Mouse (Mus musculus) liver (tissue): ENCODE measurements around the gene Dusp1.
A peak's percentile ranks its signal among the peaks of the same experiment; 100 is the strongest.

Experiments used
- DNase-seq: peaks from one replicate; pipeline ENCODE4 v3.0.0-alpha.2; 2020; ENCODE audit warnings: mixed read lengths

Gene Dusp1

GRCm38 (mm10) chr17:26583606-26584005, 21.7 kb upstream of the Dusp1 start:
- no peak for DNase-seq

DNA sequence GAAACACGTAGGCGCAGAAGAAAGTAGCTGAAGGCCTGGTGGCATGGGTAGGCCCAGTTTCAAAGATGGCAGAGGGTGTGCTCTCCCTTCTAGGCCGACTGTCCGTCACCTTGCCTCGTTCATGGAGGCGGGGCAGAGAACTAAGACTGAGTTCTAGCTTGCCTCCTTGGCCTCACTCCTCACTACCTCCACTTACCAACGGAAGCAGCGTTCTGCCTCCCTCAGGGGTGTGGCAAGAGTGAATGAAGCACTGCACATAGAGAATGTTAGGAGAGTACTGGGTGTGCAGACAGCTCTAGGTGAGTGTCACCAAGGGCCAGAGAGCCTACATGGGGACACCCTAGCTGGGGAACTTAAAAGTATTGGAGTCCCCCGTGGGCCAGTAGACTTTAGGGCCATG, 21.1 kb upstream of the Dusp1 start:
- no peak for DNase-seq

- DNase-seq = no peak
Observed at GRCm38 (mm10) chr17:26582297-26582696, 20.4 kb upstream of the Dusp1 start.

DNA sequence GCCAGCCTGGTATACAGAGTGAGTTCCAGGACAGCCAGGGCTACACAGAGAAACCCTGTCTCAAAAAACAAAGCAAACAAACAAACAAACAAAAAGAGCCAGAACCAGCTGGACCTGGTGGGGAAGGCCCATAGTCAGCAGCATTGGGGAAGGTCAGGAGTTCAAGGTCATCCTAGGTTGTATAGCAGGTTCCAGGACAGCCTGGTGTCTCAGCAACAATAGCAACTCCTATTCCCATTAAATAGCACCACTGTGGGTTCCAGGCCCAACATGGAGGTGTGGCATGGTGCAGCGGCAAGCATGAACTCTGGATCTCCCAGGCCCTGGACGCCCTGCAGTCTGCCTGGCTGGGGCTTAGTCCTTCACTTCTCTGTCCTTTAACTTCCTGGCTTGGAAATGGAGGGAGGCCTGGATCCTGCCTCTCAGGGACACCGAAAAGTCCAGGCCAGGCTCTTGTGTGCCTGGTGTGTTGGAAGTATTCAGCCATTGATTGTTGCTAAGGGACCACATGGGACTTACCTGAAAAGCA, 19.0 kb upstream of the Dusp1 start:
- no peak for DNase-seq

DNA sequence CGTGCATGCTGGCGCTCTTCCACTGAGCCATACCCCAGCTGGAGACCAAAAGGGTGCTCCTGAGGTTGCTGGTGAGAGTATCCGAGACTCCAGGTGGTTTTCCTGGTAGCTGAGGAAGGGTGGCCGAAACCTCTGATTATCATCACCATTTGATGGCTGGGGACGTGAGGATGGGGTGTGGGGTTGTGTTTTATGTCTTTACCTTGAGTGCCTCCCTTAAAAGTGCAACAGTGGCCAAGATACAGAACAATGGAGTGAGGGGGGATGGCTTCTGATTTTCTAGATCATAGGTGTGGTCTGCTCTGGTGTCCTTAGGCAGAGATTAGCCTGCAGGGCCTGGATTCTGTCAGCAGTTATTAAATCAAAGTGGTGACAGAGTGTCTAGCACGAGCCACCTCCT, 17.5 kb upstream of the Dusp1 start:
- no peak for DNase-seq

DNA sequence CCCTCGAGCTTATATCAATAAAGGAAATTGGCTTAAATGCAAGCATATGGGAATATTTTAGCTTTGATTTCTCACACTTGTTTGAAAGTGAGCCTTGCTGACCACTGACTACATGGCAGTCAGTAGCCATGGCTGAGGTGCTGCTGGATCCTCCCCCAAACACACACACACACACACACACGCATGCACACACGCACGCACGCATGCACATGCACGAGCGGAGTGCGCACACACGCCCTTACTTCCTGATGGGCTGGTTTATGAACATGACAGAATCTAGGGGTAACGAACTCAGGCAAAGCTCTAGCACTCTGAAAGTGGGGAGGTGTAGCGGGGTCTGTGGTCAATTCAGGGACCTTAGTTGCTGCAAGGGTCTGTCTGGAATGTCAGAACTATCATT, 16.8 kb upstream of the Dusp1 start:
- no peak for DNase-seq

DNA sequence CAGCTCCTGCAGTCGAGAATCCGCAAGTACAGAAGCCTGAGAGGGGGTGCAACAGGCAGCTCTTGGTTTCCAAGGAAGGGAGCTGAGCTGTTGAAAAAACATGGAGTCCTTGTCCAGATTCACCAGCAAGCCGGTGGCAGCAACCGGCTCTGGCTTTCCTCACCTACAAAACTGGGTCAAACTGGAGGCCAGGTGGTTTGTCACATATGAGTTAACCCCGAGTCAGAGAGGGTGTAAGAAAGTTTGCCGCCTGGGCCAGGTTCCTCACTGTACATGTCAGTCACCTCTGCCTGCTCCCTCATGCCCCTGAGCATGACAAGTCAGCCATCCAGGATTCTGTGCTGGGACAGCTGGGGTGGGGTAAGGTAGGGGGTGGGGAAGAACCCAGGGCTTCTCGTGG, 16.2 kb upstream of the Dusp1 start:
- DNase-seq = no peak

DNA sequence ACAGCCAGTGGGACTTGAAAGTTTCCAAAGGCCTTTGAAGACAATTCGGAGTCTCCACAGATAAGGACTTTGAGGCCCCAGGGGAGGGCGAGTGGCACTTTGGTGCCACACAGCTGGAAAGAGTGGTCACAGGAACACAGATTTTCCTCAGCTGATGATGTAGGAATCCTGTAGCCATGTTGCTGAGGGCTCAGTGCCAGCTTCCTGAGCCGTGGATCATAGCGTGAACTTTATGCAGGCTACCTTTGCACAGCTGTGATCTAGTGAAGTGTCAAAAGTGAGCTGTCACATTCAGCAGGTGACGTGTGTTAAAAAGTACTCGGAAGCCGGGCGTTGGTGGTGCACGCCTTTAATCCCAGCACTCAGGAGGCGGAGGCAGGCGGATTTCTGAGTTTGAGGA, 15.4 kb upstream of the Dusp1 start:
- DNase-seq = no peak

- DNase-seq = no peak
Observed at GRCm38 (mm10) chr17:26576833-26577232, 14.9 kb upstream of the Dusp1 start.

- DNase-seq = no peak
Observed at GRCm38 (mm10) chr17:26575786-26576690, 14.1 kb upstream of the Dusp1 start.

DNA sequence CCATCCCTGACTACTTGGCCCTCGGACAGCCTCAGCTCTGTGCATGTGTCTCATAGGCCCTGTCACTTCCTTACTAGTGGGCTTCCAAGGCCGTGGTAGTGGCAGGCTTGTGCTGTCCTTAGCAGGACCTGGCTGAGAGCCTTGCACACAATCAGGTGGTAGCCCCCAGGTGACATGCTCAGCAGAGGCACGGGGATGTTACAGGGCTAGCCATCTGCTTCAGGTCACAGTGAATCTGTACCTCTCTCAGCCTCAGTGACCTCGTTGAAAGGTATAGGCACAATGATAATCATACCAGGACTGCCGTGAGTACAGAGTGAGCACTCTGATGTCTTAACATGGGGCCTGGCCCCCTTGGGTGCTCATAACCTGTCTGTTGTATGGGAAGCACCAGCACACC, 12.8 kb upstream of the Dusp1 start:
- DNase-seq = no peak

- DNase-seq = no peak
Observed at GRCm38 (mm10) chr17:26574118-26574517, 12.2 kb upstream of the Dusp1 start.

DNA sequence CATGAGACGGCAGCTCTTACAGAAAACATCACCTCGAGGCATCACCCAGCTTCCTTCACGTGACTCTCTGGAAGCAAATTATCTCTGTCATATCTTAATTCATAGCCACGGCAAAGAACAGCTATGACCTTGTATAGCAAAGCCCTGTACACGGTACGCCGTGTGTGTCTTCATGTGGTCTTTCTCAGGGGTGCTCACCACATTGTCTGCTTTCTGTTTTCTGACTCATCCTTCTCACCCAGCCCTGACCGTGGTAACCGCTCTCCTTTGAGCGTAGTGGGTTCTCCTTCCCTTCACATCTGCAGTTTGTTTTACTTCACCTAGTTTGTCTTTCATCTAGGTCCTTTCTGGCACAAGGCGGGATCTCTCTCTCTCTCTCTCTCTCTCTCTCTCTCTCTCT, 10.3 kb upstream of the Dusp1 start:
- DNase-seq = no peak

- DNase-seq = no peak
Observed at GRCm38 (mm10) chr17:26571377-26571776, 9.4 kb upstream of the Dusp1 start.

DNA sequence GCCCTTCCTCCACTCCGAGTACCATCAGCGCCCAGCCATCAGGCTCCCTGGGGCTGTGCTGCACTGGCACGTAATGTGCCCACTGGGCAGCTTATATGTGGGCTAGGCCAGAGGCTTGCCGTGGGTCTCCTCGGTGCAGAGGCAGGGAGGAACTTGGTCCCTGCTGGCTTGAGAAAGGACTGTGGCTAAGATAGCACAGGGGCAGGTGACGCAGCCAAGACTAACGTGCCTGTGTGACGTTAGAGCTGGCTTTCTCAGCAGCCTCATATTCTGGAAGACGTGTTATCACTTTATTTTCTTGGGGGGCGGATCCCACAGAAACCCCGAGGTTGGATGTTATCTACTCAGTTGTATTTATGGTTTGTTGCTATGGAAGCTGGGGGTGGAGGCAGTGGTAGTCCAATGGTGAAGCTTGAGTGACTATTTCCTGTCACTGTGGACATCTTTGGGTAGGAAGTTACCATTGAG, 8.8 kb upstream of the Dusp1 start:
- DNase-seq = no peak

DNA sequence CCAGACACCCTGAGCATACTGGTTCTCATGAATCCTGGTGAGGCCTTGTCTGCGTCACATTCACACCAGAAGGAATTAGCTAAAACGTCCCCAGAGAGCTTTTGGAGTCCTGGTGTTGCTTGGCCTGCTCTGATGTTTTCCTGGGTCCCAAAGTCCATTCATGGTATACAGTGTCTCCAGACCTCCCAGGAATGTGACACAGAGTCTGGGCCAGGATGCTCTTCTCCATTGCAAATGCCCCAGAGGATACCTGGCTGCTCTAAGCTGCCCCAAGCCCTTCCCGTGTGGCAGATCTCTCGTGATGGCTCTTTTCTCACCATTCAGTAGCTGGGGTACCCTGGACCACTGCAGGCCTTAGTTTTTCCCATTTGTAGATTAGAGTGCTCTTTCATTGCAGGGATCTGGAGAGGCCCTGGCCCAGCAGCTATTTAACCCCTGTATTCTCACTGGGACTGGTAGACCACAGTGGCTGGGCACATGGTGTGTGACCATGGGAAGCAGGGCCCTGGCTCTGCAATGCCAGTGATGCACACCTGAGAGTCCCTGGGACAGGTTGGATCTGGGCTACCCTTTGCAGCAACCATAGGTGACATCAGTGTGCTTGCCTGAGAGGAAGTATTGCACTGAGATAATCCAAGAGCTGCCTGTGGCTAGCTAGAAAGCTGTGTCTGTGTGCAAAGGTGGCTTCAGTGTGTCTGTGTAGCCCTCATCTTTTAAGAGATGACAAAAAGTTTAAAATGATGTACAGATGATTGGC, 7.8 kb upstream of the Dusp1 start:
- DNase-seq = no peak

DNA sequence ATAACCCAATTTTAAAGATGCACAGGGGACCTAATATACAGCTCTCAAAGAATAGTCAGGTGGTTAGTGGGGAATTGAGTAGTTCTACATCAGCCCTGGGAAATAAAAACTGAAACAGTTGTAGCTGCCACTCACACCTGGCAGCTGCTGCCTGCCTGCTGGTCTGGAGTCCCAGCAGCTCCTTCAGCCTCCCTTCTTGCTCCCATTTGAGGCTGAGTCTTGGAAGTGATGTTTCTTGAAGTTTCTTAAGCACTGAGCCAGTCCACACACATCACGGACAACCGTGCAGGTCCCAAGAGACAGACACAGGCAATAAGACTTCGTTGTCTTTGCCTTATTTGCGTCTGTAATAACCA, 5.9 kb upstream of the Dusp1 start:
- DNase-seq = no peak

GRCm38 (mm10) chr17:26567142-26567817, 5.4 kb upstream of the Dusp1 start:
- no peak for DNase-seq

GRCm38 (mm10) chr17:26564439-26564838, 2.5 kb upstream of the Dusp1 start:
- no peak for DNase-seq

GRCm38 (mm10) chr17:26563476-26563875, 1.5 kb upstream of the Dusp1 start:
- DNase-seq = no peak

GRCm38 (mm10) chr17:26562292-26562691, 364 bp upstream of the Dusp1 start:
- DNase-seq = no peak

DNA sequence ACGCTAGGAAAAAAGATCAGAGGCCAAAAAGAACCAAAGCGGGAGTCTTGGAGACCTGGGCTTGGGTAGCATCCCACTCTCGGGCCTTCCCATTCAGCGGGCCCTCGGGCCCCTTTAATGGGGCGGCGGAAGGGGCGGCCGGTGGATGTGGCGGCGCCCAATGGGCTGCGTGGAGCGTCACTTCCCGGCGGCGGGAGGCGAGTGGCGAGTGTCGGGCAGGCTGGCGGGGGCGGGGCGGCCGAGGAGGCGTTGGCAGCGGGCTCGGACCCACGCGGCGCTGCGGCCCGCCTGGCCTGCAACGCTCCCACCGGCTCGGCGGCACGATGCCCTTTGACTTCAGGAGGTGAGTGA, 663 bp downstream of the Dusp1 start, which contains the start of gene Ergic1:
TSS of gene Ergic1 (plus strand) at position 200 of the 351 bp plus-strand sequence.
- DNase-seq = peak; percentile 92
